Mouse (Mus musculus): ENCODE results near the gene Rnf114.

DNA sequence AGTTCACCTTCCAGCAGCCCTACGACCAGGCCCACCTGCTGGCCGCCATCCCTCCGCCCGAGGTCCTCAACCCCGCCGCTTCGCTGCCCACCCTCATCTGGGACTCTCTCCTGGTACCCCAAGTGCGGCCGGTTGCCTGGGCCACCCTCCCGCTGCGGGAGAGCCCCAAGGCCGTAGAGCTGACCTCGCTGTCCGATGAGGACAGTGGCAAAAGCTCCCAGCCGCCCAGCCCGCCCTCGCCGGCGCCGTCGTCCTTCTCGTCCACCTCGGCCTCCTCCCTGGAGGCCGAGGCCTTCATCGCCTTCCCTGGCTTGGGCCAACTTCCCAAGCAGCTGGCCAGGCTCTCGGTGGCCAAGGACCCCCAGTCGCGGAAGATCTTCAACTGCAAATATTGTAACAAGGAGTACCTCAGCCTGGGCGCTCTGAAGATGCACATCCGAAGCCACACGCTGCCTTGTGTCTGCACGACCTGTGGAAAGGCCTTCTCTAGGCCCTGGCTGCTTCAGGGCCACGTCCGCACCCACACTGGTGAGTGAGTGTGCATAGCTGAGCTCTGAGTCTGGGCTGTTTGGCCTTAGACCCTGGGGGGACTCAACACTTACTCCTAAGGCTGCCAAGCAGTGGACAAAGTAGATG lies 46.3 kb downstream of the Rnf114 start:
- no peak for TF ChIP-seq JUND (conservative IDR thresholded peaks at IDR 0.05; ENCODE audit: low read depth, low read length)
- no peak for TF ChIP-seq ZC3H11A (IDR thresholded peaks at IDR 0.05; ENCODE audit: low read depth, low read length)
- TF ChIP-seq NRF1 (IDR thresholded peaks at IDR 0.05; ENCODE audit: low read depth, low read length), result no peak
- no peak for TF ChIP-seq CTCF (conservative IDR thresholded peaks at IDR 0.05 in 1 of 2, IDR thresholded peaks at IDR 0.05 in 1 of 2; ENCODE audit: low read depth in 2 of 2, low read length in 2 of 2)
- TF ChIP-seq PAX5 (IDR thresholded peaks at IDR 0.05; ENCODE audit: low read length), result no peak
